Mouse (Mus musculus) spleen, adult 2 months (tissue): ENCODE data around the gene Hlcs. TPM values are rescaled to one million over a fixed set of nuclear protein-coding genes. Genes with fewer than 3 reads are reported as not detected.

ENCODE experiments used
- DNase-seq, 2 experiments: peaks; one replicate each; pipeline versions ENCODE4 v3.0.0 to v3.0.0-alpha.2; 2012 to 2021; ENCODE audit warnings: low spot score in 2 of 2, low read depth in 1 of 2
- H3K27ac ChIP-seq: fragments of 200-500 bp; 2 replicates; pipeline ENCODE4 v1.5.1; 2012; ENCODE audit warnings: low read length, inconsistent platforms; ENCODE audit not compliant: insufficient read depth
- H3K27me3 ChIP-seq: fragments of 200-500 bp; 2 replicates; pipeline ENCODE4 v1.6.1; 2012; ENCODE audit warnings: mild to moderate bottlenecking, moderate library complexity, low read length, inconsistent platforms; ENCODE audit not compliant: control insufficient read depth, insufficient read depth
- H3K36me3 ChIP-seq: fragments of 200-500 bp; 2 replicates; pipeline ENCODE4 v1.6.1; 2012; ENCODE audit warnings: mild to moderate bottlenecking, low read length, inconsistent platforms; ENCODE audit not compliant: control insufficient read depth, insufficient read depth
- H3K4me1 ChIP-seq: fragments of 200-500 bp; 2 replicates; pipeline ENCODE4 v1.6.1; 2011; ENCODE audit warnings: inconsistent platforms; ENCODE audit not compliant: control insufficient read depth, insufficient read depth, insufficient read length
- H3K4me3 ChIP-seq: fragments of 200-500 bp; 2 replicates; pipeline ENCODE4 v1.5.1; 2011; ENCODE audit warnings: mild to moderate bottlenecking, inconsistent platforms; ENCODE audit not compliant: insufficient read depth, insufficient read length; ENCODE audit errors: extremely low read depth
- CTCF ChIP-seq: fragments of 200-500 bp; IDR thresholded peaks from 2 replicates; pipeline ENCODE4 v1.5.1; 2011; ENCODE audit warnings: mild to moderate bottlenecking, inconsistent platforms; ENCODE audit not compliant: insufficient read depth, insufficient read length, insufficient replicate concordance; ENCODE audit errors: extremely low read depth
- POLR2A ChIP-seq: fragments of 200-500 bp; IDR thresholded peaks from 2 replicates; pipeline ENCODE4 v1.6.1; 2011; ENCODE audit warnings: low read depth, low read length, inconsistent platforms
- WGBS: fragments of 180-500 bp; shearing (Covaris S2); methylation state at CpG from one replicate; pipeline ENCODE4 v1.1.7; 2018; 5-methylcytosine and 5-hydroxymethylcytosine counted together
- polyA plus RNA-seq: library from polyadenylated mRNA; depleted of rRNA; stranded (reverse); fragments of >200 nt; gene quantifications from 2 replicates; pipeline ENCODE4 v1.2.3, GENCODE M21; 2012

Hlcs gene
- polyA plus RNA-seq, 1 experiment: 9.7 TPM

DNA sequence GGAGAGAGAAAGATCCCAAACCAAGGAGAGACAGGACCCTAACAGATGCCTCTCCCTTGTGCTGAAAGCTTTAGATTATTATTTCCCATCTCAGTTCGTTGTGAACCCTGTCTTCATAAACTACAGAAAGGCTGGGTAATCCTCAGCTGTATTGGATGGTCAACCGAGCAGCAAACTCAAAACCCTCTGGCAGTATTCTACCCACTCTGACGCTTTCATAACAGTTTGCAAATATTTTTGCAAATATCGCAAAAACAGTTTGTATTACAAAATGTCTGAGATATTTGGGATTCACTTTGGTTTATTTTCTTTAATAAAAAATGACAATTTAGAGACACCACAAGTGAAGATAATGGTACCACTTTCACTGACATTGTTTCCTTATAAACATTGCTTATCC is 1.4 kb downstream of the Hlcs start:
- Histone ChIP-seq H3K36me3 (no peaks in the 10 kb centered on the region), H3K4me3 (no peak overlapping the region), H3K4me1 (peaks cover 7% of the 10 kb centered on the region), H3K27ac (no peak overlapping the region), H3K27me3 (peaks cover 2% of the 10 kb centered on the region; the same call in 1 of the 2 replicates)
- WGBS: 77% methylated on average over 4 of the region's 4 CpGs
- no peak for DNase-seq
- TF ChIP-seq POLR2A: no peak
- no peak for TF ChIP-seq CTCF

DNA sequence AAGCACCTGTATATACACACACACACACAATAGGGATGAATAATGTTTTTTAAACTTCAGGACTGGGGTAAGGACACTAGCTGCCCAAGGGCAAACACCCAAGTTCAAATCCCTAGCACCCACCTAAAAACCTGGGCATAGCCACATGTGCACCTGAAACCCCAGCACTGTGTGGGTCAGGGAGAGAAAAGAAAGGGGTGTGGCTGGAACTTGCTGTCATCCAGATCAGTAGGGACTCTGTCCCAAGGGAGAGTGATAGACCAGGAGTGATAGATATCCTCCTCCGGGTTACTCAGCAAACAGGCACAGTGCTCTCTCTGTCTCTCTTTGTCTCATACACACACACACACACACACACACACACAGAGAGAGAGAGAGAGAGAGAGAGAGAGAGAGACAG is 2.0 kb downstream of the Hlcs start:
- TF ChIP-seq CTCF (no peak), POLR2A (no peak)
- Histone ChIP-seq H3K36me3 (no peaks in the 10 kb centered on the region), H3K4me1 (peaks cover 7% of the 10 kb centered on the region), H3K27me3 (peaks cover 2% of the 10 kb centered on the region; the same call in 1 of the 2 replicates), H3K27ac (no peak overlapping the region), H3K4me3 (no peak overlapping the region)
- WGBS: 69% methylated on average over 1 of the region's 1 CpGs
- no peak for DNase-seq

DNA sequence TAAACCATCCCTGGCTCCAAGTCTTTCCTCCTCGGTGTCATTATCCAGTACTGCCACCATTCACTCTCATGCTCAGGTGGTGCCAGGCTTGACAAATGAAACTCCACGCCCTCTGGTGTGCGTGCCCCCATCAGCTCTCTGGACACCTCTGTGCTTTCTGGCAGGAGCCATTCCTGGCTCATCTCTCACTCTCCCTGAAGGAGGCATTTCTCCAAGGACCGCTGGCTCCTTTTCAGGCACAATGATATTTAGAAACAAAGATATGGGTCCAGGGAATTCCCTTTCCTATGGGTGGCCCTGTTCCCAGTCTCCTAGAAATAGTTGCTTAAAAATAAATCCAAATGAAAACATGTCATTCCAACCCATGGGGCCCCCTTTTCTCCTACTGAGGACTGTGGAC is 4.3 kb downstream of the Hlcs start:
- 95% methylated on average over 4 of the region's 4 CpGs for WGBS
- TF ChIP-seq CTCF (no peak), POLR2A (no peak)

DNA sequence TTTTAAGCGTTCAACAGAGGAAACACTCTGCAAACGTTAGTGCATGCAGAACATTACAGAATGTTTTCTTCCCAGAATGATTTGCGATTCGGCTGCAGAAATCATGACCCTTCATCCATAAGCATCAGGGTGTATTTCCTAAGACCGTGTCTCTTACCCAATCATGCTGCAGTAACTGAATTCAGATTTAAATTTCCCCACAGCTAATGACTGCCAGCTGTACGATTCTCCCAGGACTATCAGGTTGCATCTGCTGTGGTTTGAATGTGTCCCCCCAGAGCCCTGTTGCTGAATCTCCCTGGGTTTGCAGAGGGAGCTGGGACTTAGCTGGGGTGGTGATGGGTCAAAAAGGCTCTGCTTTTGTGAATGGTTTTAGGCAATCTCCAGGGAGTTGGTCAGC is 5.4 kb downstream of the Hlcs start:
- Histone ChIP-seq H3K4me3 (no peak overlapping the region), H3K27ac (no peak overlapping the region), H3K27me3 (no peaks in the 10 kb centered on the region), H3K4me1 (peaks cover 3% of the 10 kb centered on the region; the same call in 1 of the 2 replicates), H3K36me3 (no peaks in the 10 kb centered on the region)
- TF ChIP-seq POLR2A (no peak), CTCF (no peak)
- DNase-seq: no peak
- 73% methylated on average over 6 of the region's 6 CpGs for WGBS

More for the DNA sequence above, 4.3 kb downstream of the Hlcs start:
- H3K4me3 ChIP-seq: no peak overlapping the region
- peaks cover 7% of the 10 kb centered on the region for H3K4me1 ChIP-seq
- H3K36me3 ChIP-seq: no peaks in the 10 kb centered on the region
- H3K27ac ChIP-seq: no peak overlapping the region
- H3K27me3 ChIP-seq: no peaks in the 10 kb centered on the region
- DNase-seq: no peak

DNA sequence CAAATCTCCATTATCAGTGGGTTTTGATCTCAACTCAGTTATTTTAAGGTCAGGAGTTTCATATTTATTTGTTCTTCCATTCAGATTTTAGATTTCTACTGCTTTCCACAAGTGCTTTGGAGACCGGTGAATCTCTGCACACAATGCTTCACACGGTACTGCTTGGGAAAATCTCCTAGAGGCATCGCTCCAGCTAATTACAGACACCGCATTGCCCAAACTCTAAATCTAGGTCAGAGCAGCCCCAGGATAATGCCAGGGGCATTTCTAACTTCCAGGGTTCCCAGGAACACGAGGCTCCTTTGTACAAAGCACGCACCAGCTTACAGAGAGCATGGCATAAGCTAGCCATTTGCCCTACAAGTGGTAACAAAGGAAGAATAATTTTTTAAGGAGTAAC is 5.8 kb downstream of the Hlcs start:
- Histone ChIP-seq H3K36me3 (no peaks in the 10 kb centered on the region), H3K27ac (no peak overlapping the region), H3K4me1 (peaks cover 3% of the 10 kb centered on the region; the same call in 1 of the 2 replicates), H3K4me3 (no peak overlapping the region), H3K27me3 (no peaks in the 10 kb centered on the region)
- WGBS: 86% methylated on average over 6 of the region's 6 CpGs
- DNase-seq: no peak
- TF ChIP-seq CTCF (no peak), POLR2A (no peak)

DNA sequence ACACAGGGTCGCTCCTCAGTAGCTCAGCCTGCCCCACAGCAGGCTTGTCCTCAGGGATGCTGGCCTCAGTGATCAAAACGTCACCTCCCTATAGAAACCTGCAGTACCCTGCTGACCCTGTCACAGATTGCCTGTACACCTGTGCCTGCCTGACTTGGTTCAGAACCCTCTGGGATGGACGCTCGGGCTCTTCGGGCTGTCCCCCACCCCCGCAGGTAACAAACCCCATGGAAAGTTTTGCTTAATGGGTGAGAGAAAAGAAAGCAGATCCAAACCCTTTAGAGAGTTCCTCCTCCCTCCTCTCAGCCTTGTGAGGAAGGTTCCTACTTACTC is 10.2 kb downstream of the Hlcs start:
- no peaks in the 10 kb centered on the region for H3K4me1 ChIP-seq
- TF ChIP-seq POLR2A (no peak), CTCF (no peak)
- DNase-seq: no peak
- no peak overlapping the region for H3K4me3 ChIP-seq
- WGBS: 36% methylated on average over 6 of the region's 6 CpGs
- H3K27ac ChIP-seq: no peak overlapping the region
- H3K36me3 ChIP-seq: no peaks in the 10 kb centered on the region
- H3K27me3 ChIP-seq: 0 out of 2 replicates have a peak, but pooled peaks cover 2% of the 10 kb centered on the region

DNA sequence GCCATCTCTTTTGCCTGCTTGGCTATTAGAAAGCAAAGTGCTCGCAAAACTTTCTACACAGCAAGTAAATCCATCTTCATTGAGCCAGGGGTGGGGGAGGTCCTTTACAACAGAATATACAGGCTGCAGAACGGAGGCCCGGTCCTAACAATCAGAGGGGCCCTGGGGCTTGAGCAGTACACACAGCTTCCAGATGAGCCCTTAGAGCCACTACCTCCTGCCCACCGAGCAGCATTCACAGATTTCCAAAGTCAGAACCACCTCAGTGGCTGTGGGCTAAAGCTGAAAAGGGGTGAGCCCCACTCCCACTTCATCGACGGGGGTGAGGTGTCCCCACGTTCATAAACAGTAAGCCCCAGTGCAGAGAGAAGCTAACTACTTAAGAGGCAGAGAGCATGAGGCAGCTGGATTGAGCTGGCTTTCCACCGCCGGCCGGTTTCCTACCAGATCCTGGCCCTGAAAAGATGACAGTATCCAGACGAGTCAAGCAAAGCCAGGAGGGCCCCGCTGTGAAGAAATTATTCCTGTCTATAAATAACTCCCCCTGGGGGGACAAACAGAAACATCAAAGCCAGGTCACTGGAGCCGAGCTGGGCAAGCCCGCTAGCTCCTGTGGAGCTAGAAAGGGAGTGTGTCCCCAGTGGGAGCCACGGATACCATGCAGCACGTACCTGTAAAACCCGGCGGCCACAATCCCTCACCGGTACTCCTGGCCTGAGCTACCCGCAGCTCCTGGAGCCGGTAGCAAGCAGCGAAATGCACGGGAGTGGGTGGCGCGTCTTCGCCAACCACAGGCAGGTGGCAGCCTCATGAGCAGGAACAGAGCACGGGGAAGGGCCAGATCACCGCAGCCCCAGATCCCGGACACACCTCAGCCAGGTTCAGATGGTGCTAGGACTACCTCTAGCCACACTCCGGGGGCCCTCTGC is 10.8 kb downstream of the Hlcs start:
- Histone ChIP-seq H3K4me3 (no peak overlapping the region), H3K36me3 (no peaks in the 10 kb centered on the region), H3K4me1 (no peaks in the 10 kb centered on the region), H3K27ac (no peak overlapping the region), H3K27me3 (0 out of 2 replicates have a peak, but pooled peaks cover 2% of the 10 kb centered on the region)
- TF ChIP-seq CTCF: no peak
- TF ChIP-seq POLR2A: no peak
- DNase-seq: peak in 1 of 2 experiments; percentile 17
- WGBS: 21% methylated on average over 30 of the region's 30 CpGs
